Mouse (Mus musculus): ENCODE measurements around the gene Eif4a3. TPM values are rescaled to one million over a fixed set of nuclear protein-coding genes. Genes with fewer than 3 reads are reported as not detected.

Gene Eif4a3
- 96.0 and 123 TPM in 2 replicates for total RNA-seq (2017)

GRCm38 (mm10) chr11:119299391-119300245 is at the start of gene Eif4a3:
Gene Eif4a3, minus strand, starts transcription at chr11:119300089.
- peak; percentile 90 for ATAC-seq (ENCODE audit: extremely low read depth, insufficient number of reproducible peaks, low FRiP score, poor library complexity, severe bottlenecking)

- no peak for ATAC-seq (ENCODE audit: extremely low read depth, insufficient number of reproducible peaks, low FRiP score, poor library complexity, severe bottlenecking)
These were observed 47.2 kb upstream of the Eif4a3 start for GRCm38 (mm10) chr11:119347125-119347524.

GRCm38 (mm10) chr11:119344865-119345264 is 45.0 kb upstream of the Eif4a3 start:
- no peak for ATAC-seq (ENCODE audit: extremely low read depth, insufficient number of reproducible peaks, low FRiP score, poor library complexity, severe bottlenecking)

GRCm38 (mm10) chr11:119344178-119344577 is 44.3 kb upstream of the Eif4a3 start:
- no peak for ATAC-seq (ENCODE audit: extremely low read depth, insufficient number of reproducible peaks, low FRiP score, poor library complexity, severe bottlenecking)

GRCm38 (mm10) chr11:119339637-119340036 is 39.7 kb upstream of the Eif4a3 start:
- ATAC-seq (ENCODE audit: extremely low read depth, insufficient number of reproducible peaks, low FRiP score, poor library complexity, severe bottlenecking) = peak; percentile 87

- no peak for ATAC-seq (ENCODE audit: extremely low read depth, insufficient number of reproducible peaks, low FRiP score, poor library complexity, severe bottlenecking)
These were observed 39.3 kb upstream of the Eif4a3 start for GRCm38 (mm10) chr11:119339179-119339578.

- ATAC-seq (ENCODE audit: extremely low read depth, insufficient number of reproducible peaks, low FRiP score, poor library complexity, severe bottlenecking) = no peak
These were observed 38.6 kb upstream of the Eif4a3 start for GRCm38 (mm10) chr11:119338271-119339059.

GRCm38 (mm10) chr11:119331970-119332369 is 32.1 kb upstream of the Eif4a3 start:
- ATAC-seq (ENCODE audit: extremely low read depth, insufficient number of reproducible peaks, low FRiP score, poor library complexity, severe bottlenecking) = no peak

- ATAC-seq (ENCODE audit: extremely low read depth, insufficient number of reproducible peaks, low FRiP score, poor library complexity, severe bottlenecking) = no peak
These were observed 30.7 kb upstream of the Eif4a3 start for GRCm38 (mm10) chr11:119330592-119330991.

GRCm38 (mm10) chr11:119325068-119325467 is 25.2 kb upstream of the Eif4a3 start:
- no peak for ATAC-seq (ENCODE audit: extremely low read depth, insufficient number of reproducible peaks, low FRiP score, poor library complexity, severe bottlenecking)

- no peak for ATAC-seq (ENCODE audit: extremely low read depth, insufficient number of reproducible peaks, low FRiP score, poor library complexity, severe bottlenecking)
These were observed 22.6 kb upstream of the Eif4a3 start for GRCm38 (mm10) chr11:119322521-119322920.

GRCm38 (mm10) chr11:119316720-119317119 is 16.8 kb upstream of the Eif4a3 start:
- no peak for ATAC-seq (ENCODE audit: extremely low read depth, insufficient number of reproducible peaks, low FRiP score, poor library complexity, severe bottlenecking)

- no peak for ATAC-seq (ENCODE audit: extremely low read depth, insufficient number of reproducible peaks, low FRiP score, poor library complexity, severe bottlenecking)
These were observed 14.5 kb upstream of the Eif4a3 start for GRCm38 (mm10) chr11:119314252-119314936.

- ATAC-seq (ENCODE audit: extremely low read depth, insufficient number of reproducible peaks, low FRiP score, poor library complexity, severe bottlenecking) = no peak
These were observed 10.7 kb upstream of the Eif4a3 start for GRCm38 (mm10) chr11:119310621-119311020.

GRCm38 (mm10) chr11:119307916-119308315 is 8.0 kb upstream of the Eif4a3 start:
- no peak for ATAC-seq (ENCODE audit: extremely low read depth, insufficient number of reproducible peaks, low FRiP score, poor library complexity, severe bottlenecking)

- ATAC-seq (ENCODE audit: extremely low read depth, insufficient number of reproducible peaks, low FRiP score, poor library complexity, severe bottlenecking) = no peak
These were observed 7.7 kb upstream of the Eif4a3 start, which contains the start of gene Card14 for GRCm38 (mm10) chr11:119307658-119307867. Gene Card14, plus strand, starts transcription at chr11:119307768.

GRCm38 (mm10) chr11:119306762-119307657 is 7.1 kb upstream of the Eif4a3 start:
- ATAC-seq (ENCODE audit: extremely low read depth, insufficient number of reproducible peaks, low FRiP score, poor library complexity, severe bottlenecking) = no peak

GRCm38 (mm10) chr11:119304904-119305712 is 5.2 kb upstream of the Eif4a3 start:
- peak; percentile 62; the same call in 1 of the 2 replicates for ATAC-seq (ENCODE audit: extremely low read depth, insufficient number of reproducible peaks, low FRiP score, poor library complexity, severe bottlenecking)
